Mouse (Mus musculus) MEL (cell line): ENCODE measurements around the gene Cacna1h. TPM values are rescaled to one million over a fixed set of nuclear protein-coding genes. Genes with fewer than 3 reads are reported as not detected.

Source experiments
- DNase-seq: peaks from one replicate; pipeline ENCODE4 v3.0.0; 2011; ENCODE audit warnings: low read depth, low spot score
- H3K27ac ChIP-seq: 2 replicates; pipeline ENCODE4 v1.5.1; 2012; ENCODE audit warnings: low read depth, mild to moderate bottlenecking, control low read depth, low read length, moderate library complexity; ENCODE audit not compliant: control insufficient read depth
- H3K27me3 ChIP-seq, 2 experiments: fragments of 150-350 bp in 1 of 2; sonication (generic) in 1 of 2; 2 replicates each; pipeline ENCODE4 v1.6.1; 2012; ENCODE audit warnings: low read length in 2 of 2, mild to moderate bottlenecking in 2 of 2, improper control_type of control experiment in 1 of 2, moderate library complexity in 1 of 2; ENCODE audit not compliant: insufficient read depth in 2 of 2, control insufficient read depth in 1 of 2
- H3K36me3 ChIP-seq, 2 experiments: 2 replicates each; pipeline ENCODE4 v1.6.1; 2012 to 2014; ENCODE audit warnings: low read length in 2 of 2, improper control_type of control experiment in 1 of 2, inconsistent platforms in 1 of 2, mild to moderate bottlenecking in 1 of 2; ENCODE audit not compliant: insufficient read depth in 2 of 2, control insufficient read depth in 1 of 2
- H3K4me1 ChIP-seq, 2 experiments: fragments of 150-350 bp in 1 of 2; sonication (generic) in 1 of 2; 2 replicates each; pipeline ENCODE4 v1.6.1; 2012; ENCODE audit warnings: low read length in 2 of 2, improper control_type of control experiment in 1 of 2, mild to moderate bottlenecking in 1 of 2; ENCODE audit not compliant: insufficient read depth in 2 of 2, control insufficient read depth in 1 of 2
- H3K4me3 ChIP-seq, 2 experiments: fragments of 150-350 bp in 1 of 2; sonication (generic) in 1 of 2; 2 replicates each; pipeline ENCODE4 v1.5.1; 2012; ENCODE audit warnings: low read depth in 2 of 2, low read length in 2 of 2, mild to moderate bottlenecking in 2 of 2, moderate library complexity in 2 of 2, control low read depth in 1 of 2, improper control_type of control experiment in 1 of 2; ENCODE audit not compliant: control insufficient read depth in 1 of 2, insufficient read depth in 1 of 2
- H3K79me2 ChIP-seq: 2 replicates; pipeline ENCODE4 v1.6.1; 2012; ENCODE audit warnings: mild to moderate bottlenecking, low read length, moderate library complexity; ENCODE audit not compliant: control insufficient read depth, poor library complexity, insufficient read depth
- H3K9ac ChIP-seq: 2 replicates; pipeline ENCODE4 v1.6.1; 2012; ENCODE audit warnings: low read depth, mild to moderate bottlenecking, control low read depth, low read length, moderate library complexity; ENCODE audit not compliant: control insufficient read depth, poor library complexity, severe bottlenecking
- H3K9me3 ChIP-seq: fragments of 150-350 bp; sonication (generic); replicated peaks from 2 replicates; pipeline ENCODE4 v1.6.1; 2012; ENCODE audit warnings: mild to moderate bottlenecking, low read length, improper control_type of control experiment, moderate library complexity; ENCODE audit not compliant: insufficient read depth
- BHLHE40 ChIP-seq: IDR thresholded peaks from 2 replicates; pipeline ENCODE4 v1.6.1; 2012; ENCODE audit warnings: low read depth, mild to moderate bottlenecking, inconsistent platforms, low read length, improper control_type of control experiment, borderline replicate concordance
- CTCF ChIP-seq, 3 experiments: IDR thresholded peaks in 2 of 3; conservative IDR thresholded peaks in 1 of 3; 2 replicates each; pipeline ENCODE4 v1.5.1; 2011 to 2012; ENCODE audit warnings: low read length in 3 of 3, low read depth in 2 of 3, mild to moderate bottlenecking in 2 of 3, improper control_type of control experiment in 1 of 3, inconsistent platforms in 1 of 3, mixed read lengths in 1 of 3, moderate library complexity in 1 of 3; ENCODE audit not compliant: control insufficient read depth in 1 of 3, insufficient read depth in 1 of 3, poor library complexity in 1 of 3, severe bottlenecking in 1 of 3
- ETS1 ChIP-seq: IDR thresholded peaks from 2 replicates; pipeline ENCODE4 v1.6.1; 2012; ENCODE audit warnings: low read depth, mild to moderate bottlenecking, inconsistent platforms, low read length, improper control_type of control experiment, moderate library complexity
- GABPA ChIP-seq: IDR thresholded peaks from 2 replicates; pipeline ENCODE4 v1.6.1; 2012; ENCODE audit warnings: low read depth, mild to moderate bottlenecking, inconsistent platforms, low read length, improper control_type of control experiment, moderate library complexity
- GATA1 ChIP-seq: IDR thresholded peaks from 2 replicates; pipeline ENCODE4 v1.6.1; 2011; ENCODE audit warnings: low read depth, low read length, improper control_type of control experiment
- HCFC1 ChIP-seq: IDR thresholded peaks from 2 replicates; pipeline ENCODE4 v1.6.1; 2012; ENCODE audit warnings: low read depth, mild to moderate bottlenecking, inconsistent platforms, low read length, improper control_type of control experiment, moderate library complexity
- JUND ChIP-seq: IDR thresholded peaks from 2 replicates; pipeline ENCODE4 v1.6.1; 2011; ENCODE audit warnings: low read depth, mild to moderate bottlenecking, improper control_type of control experiment, low read length
- KAT2A ChIP-seq: conservative IDR thresholded peaks from 2 replicates; pipeline ENCODE4 v1.6.1; 2012; ENCODE audit warnings: low read depth, low read length, improper control_type of control experiment, inconsistent platforms
- MAFK ChIP-seq: IDR thresholded peaks from 2 replicates; pipeline ENCODE4 v1.6.1; 2011; ENCODE audit warnings: low read depth, mild to moderate bottlenecking, low read length, improper control_type of control experiment, borderline replicate concordance
- MAZ ChIP-seq: IDR thresholded peaks from 2 replicates; pipeline ENCODE4 v1.6.1; 2012; ENCODE audit warnings: low read depth, mild to moderate bottlenecking, inconsistent platforms, low read length, improper control_type of control experiment
- MEF2A ChIP-seq: IDR thresholded peaks from 2 replicates; pipeline ENCODE4 v1.6.1; 2014; ENCODE audit warnings: low read depth, mild to moderate bottlenecking, inconsistent platforms, low read length, improper control_type of control experiment; ENCODE audit not compliant: poor library complexity, insufficient replicate concordance, severe bottlenecking; ENCODE audit errors: extremely low read depth
- MXI1 ChIP-seq: IDR thresholded peaks from 2 replicates; pipeline ENCODE4 v1.6.1; 2011; ENCODE audit warnings: mild to moderate bottlenecking, low read depth, low read length, improper control_type of control experiment
- MYC ChIP-seq: IDR thresholded peaks from 2 replicates; pipeline ENCODE4 v1.6.1; 2011; ENCODE audit warnings: low read depth, mild to moderate bottlenecking, low read length, improper control_type of control experiment, moderate library complexity
- NELFE ChIP-seq: IDR thresholded peaks from 2 replicates; pipeline ENCODE4 v1.6.1; 2011; ENCODE audit warnings: low read depth, low read length, improper control_type of control experiment
- POLR2A ChIP-seq, 2 experiments: IDR thresholded peaks; 2 replicates each; pipeline ENCODE4 v1.6.1; 2011 to 2012; ENCODE audit warnings: low read length in 2 of 2, mild to moderate bottlenecking in 2 of 2, control low read depth in 1 of 2, improper control_type of control experiment in 1 of 2, low read depth in 1 of 2, moderate library complexity in 1 of 2; ENCODE audit not compliant: control insufficient read depth in 1 of 2, insufficient read depth in 1 of 2, poor library complexity in 1 of 2
- POLR2AphosphoS2 ChIP-seq: IDR thresholded peaks from 2 replicates; pipeline ENCODE4 v1.6.1; 2011; ENCODE audit warnings: low read length, improper control_type of control experiment
- POLR2AphosphoS5 ChIP-seq: IDR thresholded peaks from 2 replicates; pipeline ENCODE4 v1.6.1; 2012; ENCODE audit warnings: low read depth, borderline replicate concordance, mild to moderate bottlenecking, inconsistent platforms, low read length, moderate library complexity, mixed read lengths
- RCOR1 ChIP-seq: IDR thresholded peaks from 2 replicates; pipeline ENCODE4 v1.6.1; 2012; ENCODE audit warnings: low read depth, mild to moderate bottlenecking, inconsistent platforms, low read length, improper control_type of control experiment
- SIN3A ChIP-seq: IDR thresholded peaks from 2 replicates; pipeline ENCODE4 v1.6.1; 2012; ENCODE audit warnings: low read length, improper control_type of control experiment, inconsistent platforms
- SMC3 ChIP-seq: IDR thresholded peaks from 2 replicates; pipeline ENCODE4 v1.6.1; 2011; ENCODE audit warnings: low read depth, low read length, improper control_type of control experiment
- TAL1 ChIP-seq: IDR thresholded peaks from 2 replicates; pipeline ENCODE4 v1.6.1; 2012; ENCODE audit warnings: mild to moderate bottlenecking, inconsistent platforms, low read length, moderate library complexity, mixed read lengths
- UBTF ChIP-seq: IDR thresholded peaks from 2 replicates; pipeline ENCODE4 v1.6.1; 2012; ENCODE audit warnings: low read depth, mild to moderate bottlenecking, inconsistent platforms, low read length, improper control_type of control experiment, moderate library complexity, borderline replicate concordance; ENCODE audit not compliant: insufficient read depth
- ZC3H11A ChIP-seq: IDR thresholded peaks from 2 replicates; pipeline ENCODE4 v1.6.1; 2012; ENCODE audit warnings: low read depth, mild to moderate bottlenecking, inconsistent platforms, low read length, improper control_type of control experiment
- ZKSCAN1 ChIP-seq: IDR thresholded peaks from 2 replicates; pipeline ENCODE4 v1.6.1; 2012; ENCODE audit warnings: low read depth, mild to moderate bottlenecking, inconsistent platforms, low read length, improper control_type of control experiment, moderate library complexity
- ZNF384 ChIP-seq: IDR thresholded peaks from 2 replicates; pipeline ENCODE4 v1.6.1; 2012; ENCODE audit warnings: low read depth, mild to moderate bottlenecking, inconsistent platforms, low read length, improper control_type of control experiment
- polyA plus RNA-seq, 2 experiments: library from polyadenylated mRNA; stranded (reverse) in 1 of 2; unstranded in 1 of 2; fragments of >175 nt in 1 of 2; fragments of >200 nt in 1 of 2; gene quantifications; 2 replicates each; pipeline versions ENCODE4 v1.2.1 to v1.2.4; 2012; ENCODE audit warnings: low replicate concordance in 2 of 2, low read depth in 1 of 2; ENCODE audit not compliant: insufficient read length in 2 of 2, insufficient read depth in 1 of 2, missing spikeins in 1 of 2
- total RNA-seq: library from RNA; depleted of rRNA; stranded (reverse); fragments of 300-350 nt; gene quantifications from 2 replicates; pipeline ENCODE4 v1.2.3, GENCODE M21; 2012

Cacna1h gene
- total and polyA plus RNA-seq, 3 experiments: 0.25 to 0.31 TPM; not detected in 1

DNA sequence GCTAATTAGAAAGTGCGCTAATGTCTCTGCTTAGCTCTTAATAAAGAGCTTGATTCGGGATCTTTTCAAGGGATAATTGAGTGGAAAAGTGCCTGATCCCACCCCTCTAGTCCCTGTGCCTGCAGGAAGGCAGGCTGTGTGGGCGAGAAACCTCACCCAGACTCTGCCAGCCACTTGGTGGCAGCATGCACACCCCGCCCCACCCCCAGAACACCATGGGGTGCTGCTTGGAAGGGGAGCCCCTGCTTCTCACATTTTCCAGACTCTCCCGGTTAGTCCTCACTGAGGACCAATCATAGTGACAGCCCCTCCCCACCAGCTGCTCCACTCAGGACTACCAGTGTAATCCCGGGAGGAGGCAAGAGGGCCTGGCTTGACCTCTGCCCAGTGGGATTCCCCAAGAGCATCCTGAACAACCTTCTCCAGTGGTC is 27.6 kb downstream of the Cacna1h start:
- no peaks in the 10 kb centered on the region for H3K9me3 ChIP-seq
- no peak overlapping the region for H3K27ac ChIP-seq
- no peaks in the 10 kb centered on the region for H3K27me3 ChIP-seq
- H3K9ac ChIP-seq: no peak overlapping the region
- H3K79me2 ChIP-seq: no peaks in the 10 kb centered on the region
- no peaks in the 10 kb centered on the region for H3K36me3 ChIP-seq
- no peak for TF ChIP-seq POLR2A (IDR thresholded peaks at IDR 0.05; ENCODE audit: control insufficient read depth in 1 of 2, insufficient read depth in 1 of 2, low read depth in 1 of 2, low read length in 2 of 2, poor library complexity in 1 of 2)
- no peak for TF ChIP-seq UBTF
- TF ChIP-seq MYC: no peak
- no peak for TF ChIP-seq MEF2A
- no peak for TF ChIP-seq GABPA
- TF ChIP-seq SIN3A: no peak
- no peak for TF ChIP-seq ETS1
- TF ChIP-seq BHLHE40: no peak
- no peak for TF ChIP-seq ZC3H11A
- TF ChIP-seq TAL1: no peak
- TF ChIP-seq KAT2A: no peak
- TF ChIP-seq SMC3: no peak
- TF ChIP-seq ZKSCAN1: no peak
- no peak for TF ChIP-seq JUND
- no peak for TF ChIP-seq MAFK
- TF ChIP-seq MXI1: no peak
- no peak for TF ChIP-seq GATA1
- no peak for TF ChIP-seq CTCF (IDR thresholded peaks at IDR 0.05 in 2 of 3, conservative IDR thresholded peaks at IDR 0.05 in 1 of 3; ENCODE audit: control insufficient read depth in 1 of 3, insufficient read depth in 1 of 3, low read depth in 2 of 3, low read length in 3 of 3, poor library complexity in 1 of 3, severe bottlenecking in 1 of 3)
- H3K4me3 ChIP-seq: no peak overlapping the region
- no peak for DNase-seq
- H3K4me1 ChIP-seq: no peaks in the 10 kb centered on the region

DNA sequence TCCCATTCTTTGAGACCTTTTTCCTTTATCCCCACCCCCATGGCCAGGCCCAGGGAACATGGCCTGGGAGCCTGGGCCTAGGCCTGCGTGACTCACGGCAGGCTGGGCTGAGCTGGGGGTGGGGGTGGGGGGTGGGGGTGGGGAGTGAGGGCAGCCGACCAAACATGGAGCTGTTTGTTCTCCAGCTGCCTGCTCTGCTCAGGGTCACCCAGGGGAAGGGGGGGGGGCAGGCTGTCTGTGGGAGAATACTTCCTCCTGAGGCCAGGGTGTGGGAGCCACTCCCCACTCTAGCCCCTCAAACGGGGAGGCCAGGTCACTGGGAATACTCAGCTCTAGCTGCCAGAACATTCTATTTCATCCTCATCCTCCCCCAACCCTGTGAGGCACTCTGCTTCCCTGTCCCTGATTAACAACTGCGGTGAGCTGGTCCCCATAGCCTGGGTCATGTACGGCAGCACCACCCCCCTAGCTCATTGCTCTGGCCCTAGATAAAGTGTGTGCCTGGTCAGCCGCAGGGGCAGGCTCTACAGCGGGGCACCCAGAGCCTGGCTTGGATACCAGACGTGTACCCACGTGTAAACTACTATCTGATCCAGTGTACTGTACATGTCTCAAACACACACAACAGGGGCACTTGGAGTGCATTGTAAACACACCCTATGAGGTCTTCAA is 28.2 kb downstream of the Cacna1h start:
- H3K9me3 ChIP-seq: no peaks in the 10 kb centered on the region
- no peak overlapping the region for H3K4me3 ChIP-seq
- H3K79me2 ChIP-seq: no peaks in the 10 kb centered on the region
- H3K27ac ChIP-seq: no peak overlapping the region
- no peak overlapping the region for H3K9ac ChIP-seq
- no peak for DNase-seq
- TF ChIP-seq MAFK (no peak), POLR2AphosphoS2 (no peak), MYC (no peak), RCOR1 (no peak), NELFE (no peak), POLR2AphosphoS5 (no peak), ZNF384 (no peak), MAZ (no peak), HCFC1 (no peak)
- TF ChIP-seq, all 39 proteins: peak for 0
- no peaks in the 10 kb centered on the region for H3K27me3 ChIP-seq
- H3K36me3 ChIP-seq: no peaks in the 10 kb centered on the region
- no peaks in the 10 kb centered on the region for H3K4me1 ChIP-seq
